Mouse (Mus musculus) liver, embryonic 14.5 days (tissue): ENCODE results near the gene BC035044. TPM values are rescaled to one million over a fixed set of nuclear protein-coding genes. Genes with fewer than 3 reads are reported as not detected.
A peak's percentile ranks its signal among the peaks of the same experiment; 100 is the strongest.
"Not testable (repeated sequence)": the region's sequence is repeated elsewhere in the genome, so short reads cannot be mapped to it uniquely, and the experiment has no call there.

Source experiments
- ATAC-seq: fragments of 200-750 bp; cut with Nextera tagmentation; 2 replicates; pipeline ENCODE4 v1.8.0; 2017; ENCODE audit warnings: moderate number of reproducible peaks, mild to moderate bottlenecking, moderate library complexity; ENCODE audit not compliant: insufficient read depth
- DNase-seq, 3 experiments: peaks; one replicate each; pipeline ENCODE4 v3.0.0-alpha.2; 2012 to 2013; ENCODE audit warnings: low read depth in 3 of 3, low spot score in 3 of 3
- H3K27ac ChIP-seq: fragments of 300-500 bp; sonication (generic); 2 replicates; pipeline ENCODE4 v1.5.1; 2014; ENCODE audit warnings: moderate library complexity, mild to moderate bottlenecking, control low read depth, inconsistent platforms
- H3K27me3 ChIP-seq: fragments of 300-500 bp; sonication (generic); 2 replicates; pipeline ENCODE4 v1.6.1; 2014; ENCODE audit warnings: mild to moderate bottlenecking, low read length, moderate library complexity; ENCODE audit not compliant: control insufficient read depth, insufficient read depth
- H3K36me3 ChIP-seq: fragments of 300-500 bp; sonication (generic); replicated peaks from 2 replicates; pipeline ENCODE4 v1.6.1; 2014; ENCODE audit warnings: low read depth; ENCODE audit not compliant: control insufficient read depth, insufficient read depth
- H3K4me1 ChIP-seq, 2 experiments: fragments of 200-500 bp in 1 of 2; fragments of 300-500 bp in 1 of 2; sonication (generic) in 1 of 2; replicated peaks; 2 replicates each; pipeline ENCODE4 v1.6.1; 2012 to 2014; ENCODE audit warnings: antibody characterized with exemption in 1 of 2, inconsistent platforms in 1 of 2, low read length in 1 of 2; ENCODE audit not compliant: control insufficient read depth in 2 of 2, insufficient read depth in 2 of 2
- H3K4me2 ChIP-seq: fragments of 300-500 bp; sonication (generic); 2 replicates; pipeline ENCODE4 v1.6.1; 2014; ENCODE audit warnings: low read depth, mild to moderate bottlenecking, control low read depth, moderate library complexity
- H3K4me3 ChIP-seq, 2 experiments: fragments of 200-500 bp in 1 of 2; fragments of 300-500 bp in 1 of 2; sonication (generic) in 1 of 2; 2 replicates each; pipeline ENCODE4 v1.5.1; 2012 to 2014; ENCODE audit warnings: low read depth in 2 of 2, low read length in 2 of 2, mild to moderate bottlenecking in 2 of 2, control low read depth in 1 of 2, inconsistent platforms in 1 of 2, moderate library complexity in 1 of 2; ENCODE audit not compliant: insufficient read depth in 1 of 2
- H3K9ac ChIP-seq: fragments of 300-500 bp; sonication (generic); replicated peaks from 2 replicates; pipeline ENCODE4 v1.6.1; 2014; ENCODE audit warnings: mild to moderate bottlenecking, control low read depth, moderate library complexity
- H3K9me3 ChIP-seq: fragments of 300-500 bp; sonication (generic); 2 replicates; pipeline ENCODE4 v1.6.1; 2016; ENCODE audit warnings: low read length, mixed read lengths; ENCODE audit not compliant: control insufficient read depth
- CTCF ChIP-seq: IDR thresholded peaks from 2 replicates; pipeline ENCODE4 v1.5.1; 2016; ENCODE audit warnings: antibody characterized with exemption, low read depth, control low read depth
- EP300 ChIP-seq: IDR thresholded peaks from 2 replicates; pipeline ENCODE4 v1.6.1; 2016; ENCODE audit warnings: antibody characterized with exemption, low read depth
- WGBS: fragments of 180-500 bp; shearing (Covaris S2); extraction: QIAGEN DNeasy Blood & Tissue Kit; methylation state at CpG from one replicate; pipeline ENCODE4 v1.1.7; 2014; ENCODE audit not compliant: insufficient replicate concordance; 5-methylcytosine and 5-hydroxymethylcytosine counted together
- polyA plus RNA-seq, 2 experiments: library from polyadenylated mRNA; depleted of rRNA in 1 of 2; stranded (reverse) in 1 of 2; unstranded in 1 of 2; fragments of >200 nt; fragmentation: Nextera tagmentation in 1 of 2; extraction: Ambion mirVana in 1 of 2; gene quantifications; 2 replicates each; pipeline versions ENCODE4 v1.2.1 to v1.2.3; 2012 to 2014

Gene BC035044
- polyA plus RNA-seq, 2 experiments, result 5.0 to 10.6 TPM

GRCm38 (mm10) chr6:128804823-128805640, 85.9 kb downstream of the BC035044 start:
- not testable (repeated sequence) for H3K9me3 ChIP-seq, H3K4me3 ChIP-seq, H3K9ac ChIP-seq, H3K4me1 ChIP-seq, H3K4me2 ChIP-seq, H3K36me3 ChIP-seq, H3K27ac ChIP-seq, H3K27me3 ChIP-seq, ATAC-seq
- TF ChIP-seq CTCF, result peak; percentile 71
- WGBS, result 61% methylated on average over 7 of the region's 7 CpGs
- DNase-seq, result peak in 1 of 3 experiments; percentile 46

- WGBS, result 7% methylated on average over 26 of the region's 26 CpGs
- Histone ChIP-seq H3K4me1 (peaks cover 0 to 4% of the 10 kb centered on the region in 2 experiments; a peak in 2 of 4 replicates), H3K27me3 (no peaks in the 10 kb centered on the region), H3K9me3 (no peaks in the 10 kb centered on the region), H3K27ac (no peak overlapping the region), H3K36me3 (no peaks in the 10 kb centered on the region), H3K4me3 (peak overlapping the region; percentile 52 to 60), H3K9ac (peak overlapping the region; percentile 16; the same call in 1 of the 2 replicates), H3K4me2 (peak overlapping the region; percentile 73)
- ATAC-seq (peak; percentile 81), DNase-seq (peak; percentile 83 to 89 (median 85))
- TF ChIP-seq CTCF, result peak; percentile 99
- TF ChIP-seq EP300, result no peak
Observed at GRCm38 (mm10) chr6:128802999-128803857, 87.7 kb downstream of the BC035044 start.

DNA sequence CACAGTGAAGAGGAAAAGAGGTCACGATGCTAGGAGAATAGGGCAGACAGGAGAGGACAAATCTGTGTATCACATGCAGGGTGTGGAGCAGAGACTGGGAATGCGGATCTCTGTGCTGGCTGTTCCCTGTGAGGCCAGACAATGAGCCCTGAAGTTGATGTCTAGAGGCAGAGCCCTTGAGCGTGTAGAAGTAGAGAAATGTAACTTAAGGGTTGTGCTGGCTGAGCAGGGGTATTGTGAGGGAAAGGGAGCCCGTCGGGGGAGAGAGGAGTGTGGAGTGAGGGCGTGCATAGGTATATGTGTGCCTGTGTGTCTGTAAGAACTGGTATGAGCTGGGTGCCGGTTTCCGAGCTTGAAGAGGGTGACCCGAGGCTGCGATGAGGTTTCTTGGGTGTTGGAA, 88.4 kb downstream of the BC035044 start:
- WGBS, result 19% methylated on average over 10 of the region's 10 CpGs
- no peak for TF ChIP-seq EP300
- no peak for TF ChIP-seq CTCF
- DNase-seq (no peak), ATAC-seq (peak; percentile 20)
- peak overlapping the region; percentile 37 for H3K9ac ChIP-seq
- no peak overlapping the region for H3K27ac ChIP-seq
- H3K36me3 ChIP-seq, result no peaks in the 10 kb centered on the region
- H3K9me3 ChIP-seq, result no peaks in the 10 kb centered on the region
- H3K4me3 ChIP-seq, result peak overlapping the region; percentile 52 to 60
- H3K4me1 ChIP-seq, result peaks cover 2 to 8% of the 10 kb centered on the region in 2 experiments; a peak in 2 of 4 replicates
- peak overlapping the region; percentile 73 for H3K4me2 ChIP-seq
- H3K27me3 ChIP-seq, result no peaks in the 10 kb centered on the region

- WGBS, result 73% methylated on average over 5 of the region's 5 CpGs
- H3K4me3 ChIP-seq, ATAC-seq, H3K36me3 ChIP-seq, H3K9ac ChIP-seq, DNase-seq, H3K9me3 ChIP-seq, H3K27me3 ChIP-seq, H3K27ac ChIP-seq, H3K4me1 ChIP-seq, H3K4me2 ChIP-seq: not testable (repeated sequence)
Observed at GRCm38 (mm10) chr6:128800696-128801095, 90.2 kb downstream of the BC035044 start.

DNA sequence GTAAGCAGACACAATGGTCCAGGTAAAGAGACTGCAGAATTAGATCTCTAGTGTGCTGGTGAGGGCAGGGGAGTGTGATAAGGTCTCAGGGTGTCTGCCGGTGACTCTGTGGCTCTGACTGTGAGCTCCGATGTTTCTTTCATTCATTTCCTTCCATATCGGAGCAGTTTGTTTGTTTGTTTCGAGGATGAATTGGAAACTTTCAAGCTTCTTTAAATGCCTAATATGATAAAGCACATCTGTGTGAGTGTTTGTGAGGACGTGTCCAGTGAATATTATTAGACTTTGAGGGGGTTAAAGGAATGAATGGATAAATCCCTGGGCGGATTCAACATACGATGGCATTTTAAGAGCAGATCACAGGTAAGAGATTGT, 91.0 kb downstream of the BC035044 start:
- TF ChIP-seq EP300 (no peak), CTCF (no peak)
- Histone ChIP-seq H3K27me3 (no peaks in the 10 kb centered on the region), H3K4me1 (peaks cover 2 to 10% of the 10 kb centered on the region in 2 experiments; a peak in 2 of 4 replicates), H3K9ac (peak overlapping the region; percentile 32; the same call in 1 of the 2 replicates), H3K4me2 (peak overlapping the region; percentile 62), H3K4me3 (peak overlapping the region; percentile 61 to 87), H3K36me3 (no peaks in the 10 kb centered on the region), H3K27ac (no peak overlapping the region), H3K9me3 (no peaks in the 10 kb centered on the region)
- ATAC-seq (no peak), DNase-seq (no peak)
- 28% methylated on average over 7 of the region's 7 CpGs for WGBS
